Mouse (Mus musculus) MEL (cell line): ENCODE measurements around the gene Chka. TPM values are rescaled to one million over a fixed set of nuclear protein-coding genes. Genes with fewer than 3 reads are reported as not detected.

Experiments
- DNase-seq: peaks from one replicate; pipeline ENCODE4 v3.0.0; 2011; ENCODE audit warnings: low read depth, low spot score
- H3K27ac ChIP-seq: 2 replicates; pipeline ENCODE4 v1.5.1; 2012; ENCODE audit warnings: low read depth, mild to moderate bottlenecking, control low read depth, low read length, moderate library complexity; ENCODE audit not compliant: control insufficient read depth
- H3K27me3 ChIP-seq, 2 experiments: fragments of 150-350 bp in 1 of 2; sonication (generic) in 1 of 2; 2 replicates each; pipeline ENCODE4 v1.6.1; 2012; ENCODE audit warnings: low read length in 2 of 2, mild to moderate bottlenecking in 2 of 2, improper control_type of control experiment in 1 of 2, moderate library complexity in 1 of 2; ENCODE audit not compliant: insufficient read depth in 2 of 2, control insufficient read depth in 1 of 2
- H3K36me3 ChIP-seq, 2 experiments: 2 replicates each; pipeline ENCODE4 v1.6.1; 2012 to 2014; ENCODE audit warnings: low read length in 2 of 2, improper control_type of control experiment in 1 of 2, inconsistent platforms in 1 of 2, mild to moderate bottlenecking in 1 of 2; ENCODE audit not compliant: insufficient read depth in 2 of 2, control insufficient read depth in 1 of 2
- H3K4me1 ChIP-seq, 2 experiments: fragments of 150-350 bp in 1 of 2; sonication (generic) in 1 of 2; 2 replicates each; pipeline ENCODE4 v1.6.1; 2012; ENCODE audit warnings: low read length in 2 of 2, improper control_type of control experiment in 1 of 2, mild to moderate bottlenecking in 1 of 2; ENCODE audit not compliant: insufficient read depth in 2 of 2, control insufficient read depth in 1 of 2
- H3K4me3 ChIP-seq, 2 experiments: fragments of 150-350 bp in 1 of 2; sonication (generic) in 1 of 2; 2 replicates each; pipeline ENCODE4 v1.5.1; 2012; ENCODE audit warnings: low read depth in 2 of 2, low read length in 2 of 2, mild to moderate bottlenecking in 2 of 2, moderate library complexity in 2 of 2, control low read depth in 1 of 2, improper control_type of control experiment in 1 of 2; ENCODE audit not compliant: control insufficient read depth in 1 of 2, insufficient read depth in 1 of 2
- H3K79me2 ChIP-seq: 2 replicates; pipeline ENCODE4 v1.6.1; 2012; ENCODE audit warnings: mild to moderate bottlenecking, low read length, moderate library complexity; ENCODE audit not compliant: control insufficient read depth, poor library complexity, insufficient read depth
- H3K9ac ChIP-seq: 2 replicates; pipeline ENCODE4 v1.6.1; 2012; ENCODE audit warnings: low read depth, mild to moderate bottlenecking, control low read depth, low read length, moderate library complexity; ENCODE audit not compliant: control insufficient read depth, poor library complexity, severe bottlenecking
- H3K9me3 ChIP-seq: fragments of 150-350 bp; sonication (generic); replicated peaks from 2 replicates; pipeline ENCODE4 v1.6.1; 2012; ENCODE audit warnings: mild to moderate bottlenecking, low read length, improper control_type of control experiment, moderate library complexity; ENCODE audit not compliant: insufficient read depth
- BHLHE40 ChIP-seq: IDR thresholded peaks from 2 replicates; pipeline ENCODE4 v1.6.1; 2012; ENCODE audit warnings: low read depth, mild to moderate bottlenecking, inconsistent platforms, low read length, improper control_type of control experiment, borderline replicate concordance
- CHD1 ChIP-seq: IDR thresholded peaks from 2 replicates; pipeline ENCODE4 v1.6.1; 2012; ENCODE audit warnings: low read depth, mild to moderate bottlenecking, inconsistent platforms, low read length, improper control_type of control experiment
- EP300 ChIP-seq, 2 experiments: IDR thresholded peaks; 2 replicates each; pipeline ENCODE4 v1.6.1; 2011; ENCODE audit warnings: improper control_type of control experiment in 2 of 2, low read length in 2 of 2, low read depth in 1 of 2, mild to moderate bottlenecking in 1 of 2
- ETS1 ChIP-seq: IDR thresholded peaks from 2 replicates; pipeline ENCODE4 v1.6.1; 2012; ENCODE audit warnings: low read depth, mild to moderate bottlenecking, inconsistent platforms, low read length, improper control_type of control experiment, moderate library complexity
- GABPA ChIP-seq: IDR thresholded peaks from 2 replicates; pipeline ENCODE4 v1.6.1; 2012; ENCODE audit warnings: low read depth, mild to moderate bottlenecking, inconsistent platforms, low read length, improper control_type of control experiment, moderate library complexity
- GATA1 ChIP-seq: IDR thresholded peaks from 2 replicates; pipeline ENCODE4 v1.6.1; 2011; ENCODE audit warnings: low read depth, low read length, improper control_type of control experiment
- MAFK ChIP-seq: IDR thresholded peaks from 2 replicates; pipeline ENCODE4 v1.6.1; 2011; ENCODE audit warnings: low read depth, mild to moderate bottlenecking, low read length, improper control_type of control experiment, borderline replicate concordance
- MAZ ChIP-seq: IDR thresholded peaks from 2 replicates; pipeline ENCODE4 v1.6.1; 2012; ENCODE audit warnings: low read depth, mild to moderate bottlenecking, inconsistent platforms, low read length, improper control_type of control experiment
- MEF2A ChIP-seq: IDR thresholded peaks from 2 replicates; pipeline ENCODE4 v1.6.1; 2014; ENCODE audit warnings: low read depth, mild to moderate bottlenecking, inconsistent platforms, low read length, improper control_type of control experiment; ENCODE audit not compliant: poor library complexity, insufficient replicate concordance, severe bottlenecking; ENCODE audit errors: extremely low read depth
- MXI1 ChIP-seq: IDR thresholded peaks from 2 replicates; pipeline ENCODE4 v1.6.1; 2011; ENCODE audit warnings: mild to moderate bottlenecking, low read depth, low read length, improper control_type of control experiment
- MYC ChIP-seq: IDR thresholded peaks from 2 replicates; pipeline ENCODE4 v1.6.1; 2011; ENCODE audit warnings: low read depth, mild to moderate bottlenecking, low read length, improper control_type of control experiment, moderate library complexity
- NRF1 ChIP-seq: IDR thresholded peaks from 2 replicates; pipeline ENCODE4 v1.6.1; 2014; ENCODE audit warnings: low read depth, mild to moderate bottlenecking, inconsistent platforms, low read length, improper control_type of control experiment, moderate library complexity; ENCODE audit not compliant: poor library complexity, insufficient read depth, severe bottlenecking
- POLR2A ChIP-seq, 2 experiments: IDR thresholded peaks; 2 replicates each; pipeline ENCODE4 v1.6.1; 2011 to 2012; ENCODE audit warnings: low read length in 2 of 2, mild to moderate bottlenecking in 2 of 2, control low read depth in 1 of 2, improper control_type of control experiment in 1 of 2, low read depth in 1 of 2, moderate library complexity in 1 of 2; ENCODE audit not compliant: control insufficient read depth in 1 of 2, insufficient read depth in 1 of 2, poor library complexity in 1 of 2
- RAD21 ChIP-seq: IDR thresholded peaks from 2 replicates; pipeline ENCODE4 v1.6.1; 2011; ENCODE audit warnings: mild to moderate bottlenecking, low read depth, low read length, improper control_type of control experiment
- SMC3 ChIP-seq: IDR thresholded peaks from 2 replicates; pipeline ENCODE4 v1.6.1; 2011; ENCODE audit warnings: low read depth, low read length, improper control_type of control experiment
- TAL1 ChIP-seq: IDR thresholded peaks from 2 replicates; pipeline ENCODE4 v1.6.1; 2012; ENCODE audit warnings: mild to moderate bottlenecking, inconsistent platforms, low read length, moderate library complexity, mixed read lengths
- TBP ChIP-seq: IDR thresholded peaks from 2 replicates; pipeline ENCODE4 v1.8.0; 2011; ENCODE audit warnings: low read depth, low read length, improper control_type of control experiment
- TCF12 ChIP-seq: IDR thresholded peaks from 2 replicates; pipeline ENCODE4 v1.6.1; 2014; ENCODE audit warnings: low read depth, mild to moderate bottlenecking, inconsistent platforms, low read length, improper control_type of control experiment, moderate library complexity
- UBTF ChIP-seq: IDR thresholded peaks from 2 replicates; pipeline ENCODE4 v1.6.1; 2012; ENCODE audit warnings: low read depth, mild to moderate bottlenecking, inconsistent platforms, low read length, improper control_type of control experiment, moderate library complexity, borderline replicate concordance; ENCODE audit not compliant: insufficient read depth
- USF2 ChIP-seq, 2 experiments: IDR thresholded peaks; 2 replicates each; pipeline ENCODE4 v1.6.1; 2011 to 2012; ENCODE audit warnings: improper control_type of control experiment in 2 of 2, low read length in 2 of 2, borderline replicate concordance in 1 of 2, inconsistent platforms in 1 of 2, low read depth in 1 of 2, mild to moderate bottlenecking in 1 of 2; ENCODE audit not compliant: insufficient read depth in 1 of 2
- ZMIZ1 ChIP-seq: IDR thresholded peaks from 2 replicates; pipeline ENCODE4 v1.6.1; 2012; ENCODE audit warnings: low read depth, mild to moderate bottlenecking, inconsistent platforms, low read length, improper control_type of control experiment, moderate library complexity
- ZNF384 ChIP-seq: IDR thresholded peaks from 2 replicates; pipeline ENCODE4 v1.6.1; 2012; ENCODE audit warnings: low read depth, mild to moderate bottlenecking, inconsistent platforms, low read length, improper control_type of control experiment
- polyA plus RNA-seq, 2 experiments: library from polyadenylated mRNA; stranded (reverse) in 1 of 2; unstranded in 1 of 2; fragments of >175 nt in 1 of 2; fragments of >200 nt in 1 of 2; gene quantifications; 2 replicates each; pipeline versions ENCODE4 v1.2.1 to v1.2.4; 2012; ENCODE audit warnings: low replicate concordance in 2 of 2, low read depth in 1 of 2; ENCODE audit not compliant: insufficient read length in 2 of 2, insufficient read depth in 1 of 2, missing spikeins in 1 of 2
- total RNA-seq: library from RNA; depleted of rRNA; stranded (reverse); fragments of 300-350 nt; gene quantifications from 2 replicates; pipeline ENCODE4 v1.2.3, GENCODE M21; 2012

Gene Chka
- total and polyA plus RNA-seq, 3 experiments: 12.5 to 21.0 TPM; not detected in 1

GRCm38 (mm10) chr19:3904363-3904675 is 52.7 kb downstream of the Chka start:
- Histone ChIP-seq H3K27me3 (no peaks in the 10 kb centered on the region), H3K9me3 (no peaks in the 10 kb centered on the region), H3K4me1 (peaks cover 0 to 22% of the 10 kb centered on the region in 2 experiments; a peak in 2 of 4 replicates), H3K36me3 (peaks cover 0 to 12% of the 10 kb centered on the region in 2 experiments; a peak in 2 of 4 replicates), H3K9ac (no peak overlapping the region), H3K27ac (no peak overlapping the region)
- TF ChIP-seq SMC3 (no peak), MAZ (no peak), EP300 (IDR thresholded peaks at IDR 0.05; ENCODE audit: low read depth in 1 of 2, low read length in 2 of 2) (no peak), RAD21 (no peak), ZMIZ1 (no peak), UBTF (no peak), POLR2A (IDR thresholded peaks at IDR 0.05; ENCODE audit: control insufficient read depth in 1 of 2, insufficient read depth in 1 of 2, low read depth in 1 of 2, low read length in 2 of 2, poor library complexity in 1 of 2) (no peak), MXI1 (no peak), ZNF384 (no peak)
- TF ChIP-seq, all 39 proteins: peak for 0
- no peak for DNase-seq
- peaks cover 2% of the 10 kb centered on the region; the same call in 1 of the 2 replicates for H3K79me2 ChIP-seq
- H3K4me3 ChIP-seq: no peak overlapping the region

- Histone ChIP-seq H3K36me3 (peaks cover 0 to 12% of the 10 kb centered on the region in 2 experiments; a peak in 2 of 4 replicates), H3K9ac (peak overlapping the region; percentile 31)
Observed at GRCm38 (mm10) chr19:3905261-3905969, 53.8 kb downstream of the Chka start.

More at GRCm38 (mm10) chr19:3905261-3905969, 53.8 kb downstream of the Chka start:
- peak; percentile 52 for DNase-seq
- TF ChIP-seq TCF12 (no peak), TBP (no peak), NRF1 (no peak), TAL1 (no peak; the same call in 1 of the 2 replicates), MEF2A (no peak), GATA1 (no peak), MYC (no peak), MAFK (no peak), MAZ (no peak), ZNF384 (no peak), GABPA (no peak), USF2 (IDR thresholded peaks at IDR 0.05; ENCODE audit: borderline replicate concordance in 1 of 2, insufficient read depth in 1 of 2, low read depth in 1 of 2, low read length in 2 of 2) (no peak), MXI1 (no peak), SMC3 (no peak), CHD1 (no peak), POLR2A (IDR thresholded peaks at IDR 0.05; ENCODE audit: control insufficient read depth in 1 of 2, insufficient read depth in 1 of 2, low read depth in 1 of 2, low read length in 2 of 2, poor library complexity in 1 of 2) (no peak), BHLHE40 (no peak), ETS1 (no peak)
- no peaks in the 10 kb centered on the region for H3K27me3 ChIP-seq
- H3K4me3 ChIP-seq: peak overlapping the region in 1 of 2 experiments; percentile 94; a peak in 2 of 4 replicates
- no peak overlapping the region for H3K27ac ChIP-seq
- H3K4me1 ChIP-seq: peaks cover 0 to 22% of the 10 kb centered on the region in 2 experiments; a peak in 2 of 4 replicates
- H3K79me2 ChIP-seq: peaks cover 2% of the 10 kb centered on the region; the same call in 1 of the 2 replicates
- no peaks in the 10 kb centered on the region for H3K9me3 ChIP-seq
